Mouse (Mus musculus) hindbrain, embryonic 15.5 days (tissue): ENCODE data around the gene Rab3b. TPM values are rescaled to one million over a fixed set of nuclear protein-coding genes. Genes with fewer than 3 reads are reported as not detected.

Experiments used
- ATAC-seq: fragments of 200-750 bp; cut with Nextera tagmentation; 2 replicates; pipeline ENCODE4 v1.8.0; 2017; ENCODE audit warnings: low read depth, moderate number of reproducible peaks, moderate TSS enrichment; ENCODE audit not compliant: low FRiP score
- H3K27ac ChIP-seq: fragments of 300-500 bp; sonication (generic); replicated peaks from 2 replicates; pipeline ENCODE4 v1.5.1; 2015; ENCODE audit warnings: mild to moderate bottlenecking, inconsistent platforms
- H3K27me3 ChIP-seq: fragments of 300-500 bp; sonication (generic); 2 replicates; pipeline ENCODE4 v1.6.1; 2015; ENCODE audit warnings: control low read depth, inconsistent platforms
- H3K36me3 ChIP-seq: fragments of 300-500 bp; sonication (generic); 2 replicates; pipeline ENCODE4 v1.6.1; 2015; ENCODE audit warnings: control low read depth, inconsistent platforms
- H3K4me1 ChIP-seq: fragments of 300-500 bp; sonication (generic); replicated peaks from 2 replicates; pipeline ENCODE4 v1.6.1; 2015; ENCODE audit warnings: control low read depth, inconsistent platforms
- H3K4me2 ChIP-seq: fragments of 300-500 bp; sonication (generic); 2 replicates; pipeline ENCODE4 v1.6.1; 2015; ENCODE audit warnings: moderate library complexity, mild to moderate bottlenecking, inconsistent platforms
- H3K4me3 ChIP-seq: fragments of 300-500 bp; sonication (generic); 2 replicates; pipeline ENCODE4 v1.5.1; 2015; ENCODE audit warnings: mild to moderate bottlenecking, inconsistent platforms
- H3K9ac ChIP-seq: fragments of 300-500 bp; sonication (generic); 2 replicates; pipeline ENCODE4 v1.6.1; 2015; ENCODE audit warnings: inconsistent platforms
- H3K9me3 ChIP-seq: fragments of 300-500 bp; sonication (generic); 2 replicates; pipeline ENCODE4 v1.6.1; 2016; ENCODE audit warnings: control low read depth, inconsistent platforms
- WGBS: fragments of 180-500 bp; shearing (Covaris S2); methylation state at CpG from one replicate; pipeline ENCODE4 v1.1.7; 2015; 5-methylcytosine and 5-hydroxymethylcytosine counted together
- polyA plus RNA-seq: library from polyadenylated mRNA; unstranded; fragments of >200 nt; fragmentation: Nextera tagmentation; extraction: Ambion mirVana; gene quantifications from 2 replicates; pipeline ENCODE4 v1.2.1, GENCODE M21; 2015

Gene Rab3b
- polyA plus RNA-seq: 176 and 193 TPM in 2 replicates

DNA sequence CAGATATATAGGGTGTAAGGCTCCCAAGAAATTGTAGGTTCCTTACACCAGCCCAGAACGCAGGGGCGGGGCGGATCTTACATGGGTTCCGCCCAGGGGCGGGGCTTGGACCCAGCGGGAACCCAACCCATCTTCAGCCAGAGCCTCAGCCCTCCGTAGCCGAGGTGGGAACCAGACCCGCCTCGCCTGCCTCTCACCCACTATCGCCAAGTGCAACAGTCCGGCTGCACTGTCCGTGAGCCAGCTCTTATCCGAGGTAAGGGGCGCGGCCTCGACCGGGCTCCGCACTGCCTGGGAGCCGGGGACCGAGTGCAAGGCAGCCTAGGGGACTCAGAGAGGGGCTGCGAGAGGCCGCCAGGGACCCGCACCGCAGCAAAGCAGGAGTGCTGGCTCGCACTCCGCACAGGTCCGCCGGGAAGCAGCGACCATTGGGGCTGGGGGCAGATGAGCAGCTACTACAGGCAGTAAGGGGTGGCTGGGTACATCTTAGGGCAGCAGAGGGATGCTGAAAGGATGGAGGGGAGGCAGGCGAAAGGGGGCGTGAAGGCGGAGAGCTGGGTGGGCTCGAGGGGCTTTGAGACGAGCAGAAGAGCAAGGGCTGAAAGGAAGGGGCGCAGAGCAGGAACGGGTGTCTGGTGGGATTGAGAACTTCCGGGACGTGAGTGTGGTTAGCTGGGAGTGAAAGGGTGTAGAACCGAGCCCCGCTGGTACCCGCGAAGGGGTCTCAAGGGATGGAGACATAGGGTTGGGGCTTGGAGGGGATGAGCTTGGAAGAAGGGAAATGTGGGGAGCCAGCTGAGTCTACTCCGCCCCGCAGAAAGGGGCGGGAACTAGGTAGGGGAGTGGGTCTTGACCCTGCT lies at the start of gene Rab3b:
Gene Rab3b, plus strand, starts transcription at position 101 of the 860 bp plus-strand sequence.
- Histone ChIP-seq H3K4me1 (peaks cover 13% of the 10 kb centered on the region), H3K4me2 (peak within 1 kb of the TSS; percentile 85), H3K27me3 (no peaks in the 10 kb centered on the region), H3K36me3 (no peaks in the 10 kb centered on the region), H3K27ac (peak within 1 kb of the TSS; percentile 77), H3K4me3 (peak within 1 kb of the TSS; percentile 71), H3K9ac (peak within 1 kb of the TSS; percentile 70), H3K9me3 (no peaks in the 10 kb centered on the region)
- under 1% methylated on average over 46 of the region's 46 CpGs for WGBS
- ATAC-seq: peak; percentile 93

DNA sequence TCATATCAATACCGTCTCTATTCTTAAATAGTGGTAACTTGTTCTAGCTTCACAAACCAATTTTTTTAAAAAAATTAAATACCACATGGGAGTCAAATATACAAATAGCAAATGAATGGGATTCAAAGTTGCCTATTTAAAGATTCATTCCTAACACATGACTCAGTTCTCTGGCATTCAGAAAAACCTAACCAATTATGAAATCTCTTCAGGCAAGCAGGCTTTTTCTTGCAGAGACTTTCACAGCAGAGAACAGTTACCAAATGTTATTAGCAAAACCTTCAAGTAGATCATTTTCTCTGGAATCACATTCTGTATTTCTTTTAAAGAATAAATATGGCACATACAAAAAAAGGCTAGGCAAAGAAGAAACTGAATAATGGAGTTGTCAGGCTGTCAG lies 48.2 kb upstream of the Rab3b start:
- Histone ChIP-seq H3K9me3 (no peaks in the 10 kb centered on the region), H3K4me1 (peaks cover 26% of the 10 kb centered on the region), H3K4me2 (peak overlapping the region; percentile 15; the same call in 1 of the 2 replicates), H3K27ac (no peak overlapping the region), H3K27me3 (no peaks in the 10 kb centered on the region), H3K9ac (no peak overlapping the region), H3K4me3 (no peak overlapping the region), H3K36me3 (peaks cover 22% of the 10 kb centered on the region)
- ATAC-seq: no peak
- 84% methylated on average over 1 of the region's 1 CpGs for WGBS

DNA sequence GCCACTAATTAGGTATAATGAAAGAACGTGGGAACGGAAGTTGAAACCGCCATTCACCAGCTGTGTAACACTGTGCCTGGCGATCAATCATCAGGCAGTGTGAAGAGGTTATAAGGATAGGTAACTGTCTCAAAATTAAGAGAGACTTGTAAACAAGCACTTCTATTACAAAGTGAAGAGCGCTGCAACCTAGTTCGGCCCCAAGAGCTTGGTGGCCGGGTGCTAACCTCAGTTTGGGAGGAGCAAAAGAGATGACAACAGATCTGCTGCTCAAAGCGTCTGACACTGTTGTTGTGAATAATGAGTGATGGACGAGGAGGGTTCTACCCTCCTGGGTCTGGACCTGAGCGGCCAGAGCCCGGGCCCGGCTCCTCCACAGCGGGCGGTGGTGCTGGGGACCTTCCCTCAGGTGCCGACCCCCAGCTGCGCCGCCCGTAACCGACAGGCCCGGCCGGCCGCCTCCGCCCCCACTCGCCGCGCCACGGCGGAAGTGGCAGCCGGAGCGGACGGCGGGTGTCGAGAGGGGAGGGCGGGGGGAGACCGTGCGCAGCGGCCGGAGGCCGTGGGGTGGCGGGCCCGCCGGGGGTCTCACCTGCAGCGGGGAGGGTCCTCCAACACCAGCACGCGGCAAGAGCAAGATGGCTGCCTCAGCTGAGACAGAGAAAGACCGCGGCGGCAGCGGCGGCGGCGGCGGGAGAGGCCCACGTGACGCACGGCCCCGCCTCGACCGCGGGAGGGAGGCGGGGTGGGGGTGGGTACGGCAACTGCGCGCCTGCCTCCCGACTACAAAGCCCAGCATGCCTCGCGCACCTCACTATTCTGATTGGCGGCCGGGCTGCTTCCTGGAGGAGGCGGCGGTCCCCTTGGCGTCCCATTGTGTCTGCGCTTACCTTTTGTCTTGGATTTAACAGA lies 45.7 kb upstream of the Rab3b start, which contains the start of gene Btf3l4:
Gene Btf3l4, minus strand, starts transcription at position 699 of the 912 bp plus-strand sequence.
- H3K4me1 ChIP-seq: peaks cover 43% of the 10 kb centered on the region
- H3K9me3 ChIP-seq: no peaks in the 10 kb centered on the region
- ATAC-seq: peak; percentile 94
- H3K36me3 ChIP-seq: peaks cover 9% of the 10 kb centered on the region; the same call in 1 of the 2 replicates
- H3K27me3 ChIP-seq: no peaks in the 10 kb centered on the region
- H3K4me3 ChIP-seq: peak within 1 kb of the TSS; percentile 58
- H3K27ac ChIP-seq: peak within 1 kb of the TSS; percentile 99
- H3K9ac ChIP-seq: peak within 1 kb of the TSS; percentile 91
- peak within 1 kb of the TSS; percentile 86 for H3K4me2 ChIP-seq
- WGBS: under 1% methylated on average over 70 of the region's 73 CpGs

DNA sequence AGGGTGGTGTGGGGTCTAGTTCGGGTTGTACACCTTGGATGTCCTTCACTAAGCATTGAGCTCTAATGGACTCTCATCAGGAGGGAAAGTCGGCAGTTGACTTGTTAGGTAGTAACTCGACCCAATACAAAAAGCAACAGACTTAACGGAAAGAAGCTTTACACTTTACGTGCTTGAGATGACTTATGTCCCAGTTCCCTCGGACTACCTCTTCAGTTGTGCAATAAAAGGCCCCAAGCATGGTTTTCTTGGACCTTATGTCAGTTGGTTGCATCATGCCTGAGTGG lies 45.1 kb upstream of the Rab3b start:
- ATAC-seq: no peak
- Histone ChIP-seq H3K4me3 (peak overlapping the region; percentile 58), H3K27ac (peak overlapping the region; percentile 99), H3K4me1 (peaks cover 43% of the 10 kb centered on the region), H3K4me2 (peak overlapping the region; percentile 86), H3K27me3 (no peaks in the 10 kb centered on the region), H3K36me3 (peaks cover 7% of the 10 kb centered on the region; the same call in 1 of the 2 replicates), H3K9me3 (no peaks in the 10 kb centered on the region), H3K9ac (peak overlapping the region; percentile 91)
- WGBS: under 1% methylated on average over 6 of the region's 6 CpGs

DNA sequence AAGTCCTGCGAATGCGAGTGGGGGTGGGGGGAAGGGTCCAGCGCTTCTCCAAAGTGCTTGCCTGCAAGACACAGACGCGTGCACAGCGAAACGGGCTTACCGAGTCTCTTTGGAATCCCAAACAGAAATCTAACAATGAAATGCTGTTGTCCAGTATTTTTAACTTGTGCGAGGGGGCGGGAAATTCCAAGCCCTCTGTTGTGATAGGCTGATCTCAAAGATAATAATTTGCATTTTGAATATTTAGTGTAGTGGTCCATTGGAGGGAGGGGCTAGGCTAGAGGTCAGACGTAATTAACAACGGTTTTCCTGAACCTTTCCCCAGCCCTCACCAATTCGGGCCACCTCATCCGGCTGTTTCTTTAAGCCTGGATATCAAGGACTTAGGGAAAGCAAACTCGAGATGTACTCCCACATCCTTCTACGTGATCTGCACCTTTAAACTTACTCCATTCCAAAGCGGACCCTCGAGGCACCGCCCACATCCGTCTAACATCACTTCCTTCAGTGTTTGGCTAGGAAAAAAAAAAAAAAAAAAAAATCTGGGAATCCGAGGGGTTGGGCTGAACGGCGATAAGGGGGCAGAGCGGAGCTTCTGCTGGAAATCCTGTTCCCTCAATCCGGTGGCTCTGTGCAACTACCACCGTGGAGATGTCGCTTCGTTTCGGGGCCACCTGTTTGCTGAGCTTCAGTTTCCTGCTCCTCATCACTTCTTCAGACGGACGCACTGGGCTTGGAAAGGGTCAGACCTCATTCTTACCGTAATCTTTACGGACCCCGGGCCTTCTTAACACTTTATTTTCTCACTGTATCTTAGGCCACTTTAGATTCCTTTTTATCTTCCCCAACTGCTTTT lies 44.5 kb upstream of the Rab3b start, which contains the start of gene Txndc12:
Gene Txndc12, plus strand, starts transcription at position 487 of the 856 bp plus-strand sequence.
- under 1% methylated on average over 34 of the region's 34 CpGs for WGBS
- Histone ChIP-seq H3K4me3 (peak within 1 kb of the TSS; percentile 58), H3K27me3 (no peaks in the 10 kb centered on the region), H3K4me1 (peaks cover 43% of the 10 kb centered on the region), H3K27ac (peak within 1 kb of the TSS; percentile 99), H3K36me3 (0 out of 2 replicates have a peak, but pooled peaks cover 3% of the 10 kb centered on the region), H3K9ac (peak within 1 kb of the TSS; percentile 91), H3K9me3 (no peaks in the 10 kb centered on the region), H3K4me2 (peak within 1 kb of the TSS; percentile 86)
- ATAC-seq: peak; percentile 84

DNA sequence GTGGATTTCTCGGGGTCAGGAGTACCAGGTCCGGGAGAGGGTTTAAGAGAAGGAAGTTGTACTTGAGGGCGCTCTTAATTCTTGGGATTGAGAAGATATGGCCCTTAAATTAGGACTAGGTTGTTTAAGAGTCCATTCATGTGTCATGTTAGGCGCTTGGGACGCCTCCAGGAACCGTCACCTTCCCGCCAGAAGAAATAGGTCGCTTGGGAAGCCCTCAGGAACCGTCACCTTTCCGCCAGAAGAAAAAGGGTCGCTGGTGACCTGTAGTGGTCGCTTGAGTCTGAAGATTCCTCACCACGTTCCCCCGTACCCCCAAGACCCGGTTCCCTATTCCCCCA lies 43.9 kb upstream of the Rab3b start:
- Histone ChIP-seq H3K27ac (peak overlapping the region; percentile 99), H3K27me3 (no peaks in the 10 kb centered on the region), H3K9ac (peak overlapping the region; percentile 91), H3K4me3 (peak overlapping the region; percentile 58), H3K4me1 (peaks cover 43% of the 10 kb centered on the region), H3K4me2 (peak overlapping the region; percentile 86), H3K36me3 (0 out of 2 replicates have a peak, but pooled peaks cover 1% of the 10 kb centered on the region), H3K9me3 (no peaks in the 10 kb centered on the region)
- WGBS: under 1% methylated on average over 15 of the region's 15 CpGs
- ATAC-seq: no peak

DNA sequence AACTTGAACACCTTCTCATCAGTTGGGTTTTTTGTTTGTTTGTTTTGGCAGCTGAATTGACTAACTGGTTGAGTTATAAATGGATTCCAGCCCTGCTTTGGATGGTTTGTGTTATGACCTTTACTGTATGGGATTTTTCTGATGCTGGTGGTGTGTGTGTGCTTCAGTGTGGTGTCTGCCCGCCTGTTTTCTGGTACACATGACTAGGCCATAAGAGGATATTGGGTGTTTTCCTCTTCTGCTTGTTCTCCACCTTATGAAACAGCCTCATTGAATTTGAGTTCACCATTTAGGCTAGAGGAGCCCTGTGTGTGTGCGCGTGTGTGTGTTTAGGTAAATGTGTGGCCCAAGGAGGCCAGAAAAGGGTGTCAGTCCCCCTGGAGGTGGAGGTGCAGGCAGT lies 43.4 kb upstream of the Rab3b start:
- peak overlapping the region; percentile 99; the same call in 1 of the 2 replicates for H3K27ac ChIP-seq

DNA sequence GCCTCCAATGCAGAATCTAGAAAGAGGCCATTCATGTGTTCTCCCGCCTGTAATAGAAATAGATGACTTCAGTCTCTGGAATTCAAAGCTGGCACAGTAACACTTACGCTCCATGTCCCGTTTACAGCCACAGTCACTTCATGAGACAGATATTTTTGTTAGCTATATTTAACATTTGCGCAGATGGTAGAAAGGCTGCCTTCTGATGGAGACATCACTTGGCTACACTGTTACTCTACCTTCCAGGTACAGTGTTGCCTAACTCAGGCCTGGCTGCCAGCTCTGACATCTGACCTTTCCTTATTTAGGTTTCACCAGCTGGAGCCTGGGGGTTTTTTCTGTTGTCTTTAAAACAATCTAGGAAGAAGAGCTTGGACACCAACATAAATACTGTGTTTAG lies 40.8 kb upstream of the Rab3b start:
- no peak overlapping the region for H3K4me2 ChIP-seq
- no peak for ATAC-seq
- H3K9me3 ChIP-seq: no peaks in the 10 kb centered on the region
- H3K27me3 ChIP-seq: no peaks in the 10 kb centered on the region
- peaks cover 24% of the 10 kb centered on the region for H3K4me1 ChIP-seq
- 89% methylated on average over 4 of the region's 4 CpGs for WGBS
- no peak overlapping the region for H3K9ac ChIP-seq
- no peak overlapping the region for H3K4me3 ChIP-seq
- H3K27ac ChIP-seq: no peak overlapping the region
- no peaks in the 10 kb centered on the region for H3K36me3 ChIP-seq

More for the DNA sequence above, 43.4 kb upstream of the Rab3b start:
- Histone ChIP-seq H3K4me2 (peak overlapping the region; percentile 86), H3K4me3 (peak overlapping the region; percentile 58), H3K36me3 (no peaks in the 10 kb centered on the region), H3K4me1 (peaks cover 43% of the 10 kb centered on the region), H3K9me3 (no peaks in the 10 kb centered on the region), H3K27me3 (no peaks in the 10 kb centered on the region), H3K9ac (peak overlapping the region; percentile 91)
- 61% methylated on average over 3 of the region's 3 CpGs for WGBS
- no peak for ATAC-seq

DNA sequence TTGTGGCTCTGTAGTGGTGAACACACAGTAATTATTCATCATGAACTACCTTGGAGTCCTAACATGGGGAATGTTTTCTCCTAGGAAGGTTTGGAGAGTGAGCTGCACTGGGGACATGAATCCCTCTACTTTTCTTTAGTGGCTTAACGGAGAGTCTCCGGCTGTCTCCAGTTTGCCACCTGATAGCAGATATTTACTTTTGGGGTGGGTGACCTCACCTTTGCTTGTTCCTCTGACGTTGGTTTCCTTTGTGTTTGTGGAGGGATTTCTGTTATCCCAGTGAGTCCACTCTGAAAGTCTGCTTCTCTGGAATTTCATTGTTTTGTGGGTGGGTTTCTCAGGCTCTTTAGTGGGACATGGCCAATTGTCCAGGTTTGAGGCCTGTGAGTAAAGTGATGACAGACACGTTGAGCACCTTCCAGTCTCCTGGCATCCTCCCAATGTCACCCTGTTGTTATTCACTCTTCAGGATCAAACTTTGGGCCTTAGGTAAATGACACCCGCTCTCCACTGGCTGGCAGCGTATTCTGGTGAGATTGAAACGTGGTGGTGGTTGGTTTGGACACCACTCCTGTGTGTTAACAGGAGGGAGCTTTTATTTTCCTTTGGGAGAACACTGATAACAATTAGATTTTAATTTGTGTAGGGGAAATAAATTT lies 36.8 kb upstream of the Rab3b start:
- Histone ChIP-seq H3K9ac (no peak overlapping the region), H3K4me1 (peaks cover 6% of the 10 kb centered on the region), H3K4me2 (no peak overlapping the region), H3K27ac (no peak overlapping the region), H3K4me3 (no peak overlapping the region), H3K27me3 (no peaks in the 10 kb centered on the region), H3K36me3 (no peaks in the 10 kb centered on the region), H3K9me3 (no peaks in the 10 kb centered on the region)
- ATAC-seq: no peak
- 90% methylated on average over 7 of the region's 7 CpGs for WGBS

DNA sequence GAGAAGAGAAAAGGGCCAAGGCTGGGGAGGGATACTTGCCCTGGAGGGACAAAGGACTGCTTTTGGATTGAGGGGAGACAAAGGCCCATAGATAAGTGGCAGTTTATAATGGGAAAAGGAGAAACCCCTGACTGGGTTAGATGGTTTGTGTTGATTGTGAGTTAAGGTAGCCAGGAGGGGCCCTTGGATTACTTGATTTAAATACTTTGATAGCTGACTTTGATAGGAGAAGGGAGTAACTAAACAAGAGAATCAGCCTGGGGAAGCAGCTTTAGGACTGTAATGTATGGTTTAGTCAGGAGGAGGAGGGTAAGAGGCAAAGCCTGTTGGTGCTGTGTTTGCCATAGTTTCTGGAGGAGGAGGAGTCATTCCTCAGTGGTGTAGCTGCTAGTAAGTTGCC lies 35.5 kb upstream of the Rab3b start:
- Histone ChIP-seq H3K4me1 (peaks cover 6% of the 10 kb centered on the region), H3K36me3 (no peaks in the 10 kb centered on the region), H3K9ac (no peak overlapping the region), H3K27me3 (no peaks in the 10 kb centered on the region), H3K27ac (no peak overlapping the region), H3K4me2 (no peak overlapping the region), H3K9me3 (no peaks in the 10 kb centered on the region), H3K4me3 (no peak overlapping the region)
- no peak for ATAC-seq
